Mouse (Mus musculus) kidney, adult 11 months (tissue): ENCODE measurements around the gene Swsap1.

Source experiments
- DNase-seq: peaks from one replicate; pipeline ENCODE4 v3.0.0; 2022

Gene Swsap1

GRCm38 (mm10) chr9:21955570-21956281 is at the start of gene Swsap1:
Gene Swsap1, plus strand, starts transcription at chr9:21955755.
- peak; percentile 99 for DNase-seq

- DNase-seq = no peak
These were observed 47.3 kb upstream of the Swsap1 start for GRCm38 (mm10) chr9:21908216-21908615.

- no peak for DNase-seq
These were observed 45.9 kb upstream of the Swsap1 start for GRCm38 (mm10) chr9:21909474-21910223.

GRCm38 (mm10) chr9:21916851-21917492 is 38.6 kb upstream of the Swsap1 start:
- no peak for DNase-seq

DNA sequence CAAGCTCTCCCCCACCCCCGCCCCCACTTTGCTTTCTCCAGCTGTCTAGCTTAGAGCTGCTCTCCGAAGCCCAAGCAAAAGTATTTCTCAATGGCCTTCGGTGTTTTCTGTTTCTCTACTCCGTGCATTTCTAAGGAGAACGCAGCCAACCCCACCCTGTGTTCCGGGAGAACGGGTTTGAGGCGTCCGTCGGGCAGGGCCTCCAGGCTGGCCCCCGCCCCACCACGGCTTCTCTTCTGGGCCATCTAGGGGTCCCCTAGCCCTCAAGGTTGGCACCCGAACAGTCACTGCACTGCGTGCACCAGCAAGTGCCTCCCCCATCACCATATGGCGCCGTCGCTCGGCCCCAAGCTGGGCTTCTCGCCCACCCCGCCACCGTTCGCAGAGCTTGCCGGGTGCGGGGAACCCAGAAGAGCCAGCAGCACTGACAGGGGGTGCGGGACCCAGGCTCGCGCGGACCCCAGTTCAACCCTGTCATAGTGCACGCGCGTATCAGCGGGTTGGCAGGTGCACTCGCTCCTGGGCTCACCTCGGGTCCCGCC is 38.0 kb upstream of the Swsap1 start:
- no peak for DNase-seq

GRCm38 (mm10) chr9:21918035-21918592 is 37.4 kb upstream of the Swsap1 start, which contains the start of gene Rab3d:
Gene Rab3d, minus strand, starts transcription at chr9:21918192.
- DNase-seq = peak; percentile 96

GRCm38 (mm10) chr9:21918692-21919384 is 36.7 kb upstream of the Swsap1 start:
- DNase-seq = no peak

- no peak for DNase-seq
These were observed 32.5 kb upstream of the Swsap1 start for GRCm38 (mm10) chr9:21923036-21923435.

- DNase-seq = no peak
These were observed 32.0 kb upstream of the Swsap1 start for GRCm38 (mm10) chr9:21923490-21924098.

DNA sequence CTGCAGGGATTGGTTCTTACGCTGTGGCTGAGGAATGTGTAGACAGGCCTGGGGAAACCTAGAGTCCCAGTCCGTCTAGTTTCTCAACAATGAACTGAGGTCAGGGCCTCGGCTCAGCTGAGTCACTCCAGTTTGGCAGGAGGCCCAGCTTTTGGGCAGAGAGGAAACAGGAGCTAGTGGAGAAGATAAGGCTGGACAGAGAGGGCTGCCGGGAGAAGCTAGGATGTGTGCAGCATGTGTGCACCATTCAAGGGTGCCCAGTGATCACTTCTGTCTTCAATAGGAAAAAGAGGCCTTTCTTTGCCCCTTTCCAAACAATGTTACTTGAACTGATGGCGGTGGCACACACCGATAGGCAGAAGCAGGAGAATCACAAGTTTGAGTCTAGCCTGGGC is 31.5 kb upstream of the Swsap1 start:
- DNase-seq = peak; percentile 92

- no peak for DNase-seq
These were observed 30.5 kb upstream of the Swsap1 start for GRCm38 (mm10) chr9:21925034-21925433.

DNA sequence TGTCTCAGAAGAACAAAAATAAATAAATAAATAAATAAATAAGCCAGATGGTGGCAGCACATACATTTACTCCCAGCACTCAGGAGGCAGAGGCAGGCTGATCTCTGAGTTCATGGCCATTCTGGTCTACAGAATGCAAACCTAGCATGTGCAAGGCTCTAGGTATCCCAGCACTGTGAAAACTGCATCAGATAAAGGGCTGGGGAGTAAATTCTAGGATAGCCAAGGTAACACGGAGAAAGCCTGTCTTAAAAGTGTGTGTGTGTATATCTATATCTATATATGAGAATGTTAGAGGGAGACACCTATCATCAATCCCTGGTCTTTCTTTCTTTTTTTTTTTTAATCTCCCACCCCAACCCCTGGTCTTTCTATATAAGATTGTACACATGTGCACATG is 30.0 kb upstream of the Swsap1 start:
- DNase-seq = no peak

- DNase-seq = peak; percentile 55
These were observed 29.4 kb upstream of the Swsap1 start for GRCm38 (mm10) chr9:21926155-21926554.

DNA sequence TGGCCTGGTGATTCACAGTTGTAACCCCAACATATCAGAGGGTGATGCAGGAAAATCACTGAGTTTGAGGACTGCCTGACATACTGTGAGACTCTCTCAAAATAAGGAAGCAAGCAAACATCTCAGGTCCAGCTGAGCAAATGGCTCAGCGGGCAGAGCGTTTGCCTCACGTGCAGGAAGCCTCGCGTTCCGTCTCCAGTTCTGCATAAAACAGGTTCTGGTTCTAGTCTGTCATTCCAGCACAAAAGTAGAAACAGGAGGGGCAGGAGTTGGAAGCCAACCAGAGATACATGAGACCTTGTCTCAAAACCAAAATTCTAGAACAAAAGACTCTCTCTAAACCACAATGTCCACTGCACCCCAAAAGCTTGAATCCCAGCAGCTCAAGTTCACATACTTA is 28.8 kb upstream of the Swsap1 start:
- no peak for DNase-seq

- peak; percentile 98 for DNase-seq
These were observed 28.3 kb upstream of the Swsap1 start, which contains the start of the genes Ccdc159 and Tmem205 for GRCm38 (mm10) chr9:21927208-21927753. Gene Ccdc159, plus strand, starts transcription at chr9:21927471. Gene Tmem205, minus strand, starts transcription at chr9:21927556.

DNA sequence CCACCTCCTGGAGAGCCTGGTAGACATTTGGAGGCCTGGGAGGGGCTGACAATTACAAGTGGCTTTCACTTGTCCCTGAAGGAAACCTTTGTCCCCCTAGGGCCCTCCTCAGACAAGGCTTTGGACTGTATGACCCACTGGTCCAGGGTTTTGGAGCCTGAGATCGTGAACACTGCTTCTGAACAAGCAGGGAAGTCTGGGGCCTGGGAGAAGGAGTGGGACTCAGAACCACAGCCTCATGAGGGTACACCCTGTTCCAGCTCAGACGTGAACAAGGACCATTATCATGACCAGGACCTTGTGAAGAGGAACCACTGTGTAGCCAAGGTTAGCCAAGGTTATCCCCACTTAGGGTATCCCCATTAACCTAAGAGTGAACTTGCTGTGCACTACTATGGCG is 26.3 kb upstream of the Swsap1 start:
- no peak for DNase-seq

GRCm38 (mm10) chr9:21932006-21932405 is 23.5 kb upstream of the Swsap1 start:
- no peak for DNase-seq

DNA sequence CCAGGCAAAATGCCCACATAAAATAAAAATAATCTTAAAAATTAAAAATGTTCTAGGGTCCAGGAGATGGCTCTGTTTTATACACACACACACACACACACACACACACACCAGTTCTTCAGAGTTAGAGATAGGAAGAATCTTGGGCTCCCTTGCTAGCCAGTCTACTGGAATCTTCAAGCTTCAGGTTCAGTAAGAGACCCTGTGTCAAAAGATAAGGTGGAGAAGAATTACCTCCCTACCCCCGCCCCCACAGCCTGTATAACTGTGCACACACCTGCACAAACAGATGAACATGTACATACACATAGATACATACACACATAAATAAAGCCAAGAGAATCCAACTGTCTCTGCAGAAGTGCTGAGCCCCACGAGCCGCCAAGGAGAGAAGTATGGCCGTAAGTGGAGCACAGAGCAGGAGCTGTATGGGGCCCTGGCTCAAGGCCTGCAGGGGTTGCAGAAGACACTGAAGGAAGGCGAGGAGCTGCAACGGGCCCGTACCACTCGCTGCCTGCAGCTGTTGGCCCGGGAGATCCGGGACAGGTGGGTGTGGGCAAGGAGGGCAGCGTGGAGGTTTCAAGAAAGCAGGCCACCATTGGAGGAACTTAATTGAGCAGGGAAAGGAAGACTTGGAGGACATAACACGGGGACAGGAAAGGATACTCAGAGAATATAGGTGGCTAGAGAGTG is 23.0 kb upstream of the Swsap1 start:
- no peak for DNase-seq

GRCm38 (mm10) chr9:21934021-21934420 is 21.5 kb upstream of the Swsap1 start:
- DNase-seq = no peak

- no peak for DNase-seq
These were observed 20.0 kb upstream of the Swsap1 start for GRCm38 (mm10) chr9:21935466-21936131.
